Comparison of ENCODE assay signal across 8 mouse cellular contexts in the genomic region with DNA sequence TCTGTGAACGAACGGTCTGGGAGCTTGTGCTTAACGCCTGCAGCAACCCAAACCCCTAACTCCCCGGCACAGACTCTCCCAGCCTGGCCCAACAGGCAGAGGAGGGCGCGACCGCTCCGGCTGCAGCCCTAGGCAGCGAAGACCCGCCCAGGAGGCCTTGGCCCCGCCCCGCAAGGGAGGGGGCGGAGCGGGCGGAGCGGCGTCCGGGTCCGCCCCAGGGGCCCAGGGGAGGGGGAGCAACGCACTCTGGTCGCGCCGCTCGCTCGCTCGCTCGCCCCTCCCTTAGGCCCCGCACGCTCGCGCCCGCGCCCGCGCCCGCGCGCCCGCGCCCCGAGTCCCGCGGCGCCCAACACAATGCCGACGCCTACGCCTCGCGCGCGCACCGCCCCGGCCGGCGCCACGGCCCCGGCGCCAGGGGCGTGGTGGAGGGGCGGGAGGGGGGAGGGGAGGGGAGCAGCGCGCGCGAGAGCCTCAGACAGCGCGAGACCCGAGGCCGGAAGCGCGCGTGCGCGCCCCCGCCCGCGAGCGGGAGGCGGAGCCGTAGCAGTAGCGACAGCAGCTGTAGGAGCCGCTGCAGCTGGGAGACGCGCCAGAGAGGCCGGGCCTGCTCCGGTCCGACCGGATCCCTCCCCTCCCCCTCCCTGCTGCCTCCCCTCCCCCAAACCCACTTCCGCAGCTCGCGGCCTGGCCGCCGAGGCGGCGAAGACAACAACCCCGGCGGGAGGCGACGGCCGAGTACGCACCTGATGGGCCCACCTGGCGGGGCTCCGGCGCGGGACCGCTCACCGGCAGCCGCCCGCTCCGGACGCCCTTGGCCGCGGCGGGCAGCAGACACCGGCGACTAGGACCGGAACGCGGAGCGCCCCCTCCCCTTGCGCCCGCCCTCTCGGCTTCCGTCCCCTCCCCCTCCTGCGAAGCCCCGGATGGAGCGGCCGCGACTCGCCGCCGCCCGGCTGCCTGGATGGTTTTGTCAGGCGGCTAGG. TPM values are rescaled to one million over a fixed set of nuclear protein-coding genes. Genes with fewer than 3 reads are reported as not detected.
DNase-seq lines count a peak whose midpoint lies in the region; ATAC-seq lines count a peak whose summit lies in the region.

No protein-coding gene starts in this region.

- DNase-seq in T-cell, adult 2 months (ENCODE audit: low spot score): peak; percentile 95
- DNase-seq in cerebellum, postnatal 36 days: peak; percentile 87 to 95
- DNase-seq in frontal cortex, postnatal 36 days (ENCODE audit: low spot score in 2 of 2): peak; percentile 83 to 92
- DNase-seq in left cerebral cortex, adult 18-20 months (ENCODE audit: low spot score in 2 of 2): peak; percentile 87 to 92
- DNase-seq in right cerebral cortex, adult 18-20 months: peak; percentile 95
- DNase-seq in urinary bladder, postnatal 10 days (ENCODE audit: low spot score): peak; percentile 84

- H3K79me2 ChIP-seq in macrophage (ENCODE audit: inconsistent target): peaks cover 78% of the 10 kb centered on the region

- peak overlapping the region; percentile 97 for H3K9ac ChIP-seq in hindbrain, embryonic 16.5 days (ENCODE audit: low read depth, low read length)

- no peaks in the 10 kb centered on the region for H3K27me3 ChIP-seq in hindbrain, embryonic 16.5 days (replicated peaks; ENCODE audit: control insufficient read depth, insufficient read depth, low read length)

- WGBS in hindbrain, embryonic 16.5 days: under 1% methylated on average over 65 of the region's 133 CpGs
- WGBS in macrophage (ENCODE audit: missing documents): under 1% methylated on average over 68 of the region's 133 CpGs

- peak overlapping the region; percentile 64 for H3K4me2 ChIP-seq in hindbrain, embryonic 16.5 days (ENCODE audit: low read length)

- peak; percentile 92 for ATAC-seq in hindbrain, embryonic 16.5 days

- H3K27ac ChIP-seq in hindbrain, embryonic 16.5 days (ENCODE audit: low read depth, low read length): peak overlapping the region; percentile 100
- peak overlapping the region; percentile 53 for H3K27ac ChIP-seq in macrophage

- H3K9me3 ChIP-seq in hindbrain, embryonic 16.5 days (ENCODE audit: control insufficient read depth, low read length): no peaks in the 10 kb centered on the region

- peaks cover 35% of the 10 kb centered on the region for H3K4me1 ChIP-seq in hindbrain, embryonic 16.5 days (ENCODE audit: control insufficient read depth, insufficient read depth, low read depth, low read length)

- H3K36me3 ChIP-seq in hindbrain, embryonic 16.5 days (ENCODE audit: control insufficient read depth, insufficient read depth, low read length): no peaks in the 10 kb centered on the region
- no peaks in the 10 kb centered on the region for H3K36me3 ChIP-seq in macrophage (ENCODE audit: inconsistent target)

- peak overlapping the region; percentile 92 for H3K4me3 ChIP-seq in hindbrain, embryonic 16.5 days (ENCODE audit: low read length)
- H3K4me3 ChIP-seq in macrophage (ENCODE audit: inconsistent target): peak overlapping the region; percentile 56

RNA-seq across cellular contexts. Expression of gene Zbtb2, which starts 1.0 kb away (rescaled TPM):
- polyA plus RNA-seq in hindbrain, embryonic 16.5 days (2015; fragmentation: Nextera tagmentation; extraction: Ambion mirVana): 11.7 and 15.2 TPM in 2 replicates
- 10 to 100 TPM; 11.5 to 12.6 TPM for total RNA-seq in left cerebral cortex, adult 18-20 months (2021)
- 10 to 100 TPM in 14 of 26 experiments, 1 to 10 TPM in 12; 4.9 to 20.0 (median 10.4) TPM for total RNA-seq in macrophage (2018; cell fraction: chromatin; rRNA removed)
- 10 to 100 TPM in 14 of 26 experiments, 1 to 10 TPM in 12; 5.4 to 15.2 (median 10.3) TPM for total RNA-seq in macrophage (2018; cell fraction: cytosol; rRNA removed)
- 10 to 100 TPM in 19 of 26 experiments, 1 to 10 TPM in 7; 6.0 to 24.5 (median 11.3) TPM for total RNA-seq in macrophage (2018; cell fraction: nucleus; rRNA removed)
- 8.1 to 9.6 TPM (median 8.4 TPM) in 3 replicates for polyA plus RNA-seq in macrophage (2018)

RNA-seq across cellular contexts. Expression of gene Rmnd1, which starts 45.3 kb away (rescaled TPM):
- polyA plus RNA-seq in hindbrain, embryonic 16.5 days (2015; fragmentation: Nextera tagmentation; extraction: Ambion mirVana): 41.9 and 49.2 TPM in 2 replicates
- 10 to 100 TPM; 32.9 to 42.8 TPM for total RNA-seq in left cerebral cortex, adult 18-20 months (2021)
- total RNA-seq in macrophage (2018; cell fraction: chromatin; rRNA removed): 100 to 1,000 TPM in 24 of 26 experiments, 10 to 100 TPM in 2; 73.6 to 411 (median 262) TPM
- total RNA-seq in macrophage (2018; cell fraction: cytosol; rRNA removed): 10 to 100 TPM; 10.5 to 42.8 (median 26.5) TPM
- total RNA-seq in macrophage (2018; cell fraction: nucleus; rRNA removed): 100 to 1,000 TPM in 20 of 26 experiments, 10 to 100 TPM in 6; 66.3 to 408 (median 181) TPM
- 23.4 to 43.3 TPM (median 41.0 TPM) in 3 replicates for polyA plus RNA-seq in macrophage (2018)

RNA-seq across cellular contexts. Expression of gene Armt1, which starts 45.4 kb away (rescaled TPM):
- polyA plus RNA-seq in hindbrain, embryonic 16.5 days (2015; fragmentation: Nextera tagmentation; extraction: Ambion mirVana): 10.6 and 10.9 TPM in 2 replicates
- total RNA-seq in left cerebral cortex, adult 18-20 months (2021): 10 to 100 TPM; 22.5 to 23.8 TPM
- 10 to 100 TPM in 18 of 26 experiments, 1 to 10 TPM in 8; 3.4 to 46.6 (median 18.8) TPM for total RNA-seq in macrophage (2018; cell fraction: chromatin; rRNA removed)
- 10 to 100 TPM in 7 of 26 experiments, 1 to 10 TPM in 19; 3.6 to 13.2 (median 9.0) TPM for total RNA-seq in macrophage (2018; cell fraction: cytosol; rRNA removed)
- 10 to 100 TPM in 13 of 26 experiments, 1 to 10 TPM in 13; 4.0 to 34.2 (median 10.0) TPM for total RNA-seq in macrophage (2018; cell fraction: nucleus; rRNA removed)
- 10.8 to 12.4 TPM (median 11.5 TPM) in 3 replicates for polyA plus RNA-seq in macrophage (2018)

Comparison
In these comparisons a context has a peak if more than half of its experiments do, and no peak if none do; other contexts are left out.
1. Peak in every context shown above with its lines: DNase-seq, ATAC-seq, H3K4me3 ChIP-seq and H3K27ac ChIP-seq.